Mouse (Mus musculus) spleen, postnatal 10 days (tissue): ENCODE measurements around the gene Drd5.

Experiments
- DNase-seq, 2 experiments: peaks; one replicate each; pipeline ENCODE4 v3.0.0; 2021 to 2022; ENCODE audit warnings: low spot score in 2 of 2

Drd5 gene

GRCm38 (mm10) chr5:38350351-38350929 lies 31.3 kb downstream of the Drd5 start:
- no peak for DNase-seq

- no peak for DNase-seq
Measured at GRCm38 (mm10) chr5:38356927-38357326, 37.8 kb downstream of the Drd5 start.

GRCm38 (mm10) chr5:38359716-38360115 lies 40.5 kb downstream of the Drd5 start:
- no peak for DNase-seq

DNA sequence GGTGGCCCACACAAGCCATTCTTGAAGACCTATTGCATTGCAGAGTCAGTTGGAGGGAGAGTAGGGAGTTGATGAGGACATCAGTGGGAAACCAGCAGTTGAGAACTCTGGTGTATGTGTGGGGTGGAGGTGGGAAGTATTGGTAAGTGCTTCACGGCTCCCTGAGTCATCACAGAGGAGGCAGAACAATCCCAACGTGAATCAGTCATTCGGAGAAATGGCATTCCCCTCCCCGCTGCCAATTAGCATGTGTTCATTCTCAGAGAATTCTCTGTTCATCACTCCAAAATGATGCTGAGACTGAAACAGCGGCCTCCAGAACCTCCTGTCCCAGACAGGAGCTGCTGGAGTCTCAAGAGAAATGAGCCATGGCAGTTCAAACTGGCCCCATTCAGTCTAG lies 45.2 kb downstream of the Drd5 start:
- no peak for DNase-seq

GRCm38 (mm10) chr5:38365521-38365920 lies 46.4 kb downstream of the Drd5 start:
- DNase-seq = no peak

DNA sequence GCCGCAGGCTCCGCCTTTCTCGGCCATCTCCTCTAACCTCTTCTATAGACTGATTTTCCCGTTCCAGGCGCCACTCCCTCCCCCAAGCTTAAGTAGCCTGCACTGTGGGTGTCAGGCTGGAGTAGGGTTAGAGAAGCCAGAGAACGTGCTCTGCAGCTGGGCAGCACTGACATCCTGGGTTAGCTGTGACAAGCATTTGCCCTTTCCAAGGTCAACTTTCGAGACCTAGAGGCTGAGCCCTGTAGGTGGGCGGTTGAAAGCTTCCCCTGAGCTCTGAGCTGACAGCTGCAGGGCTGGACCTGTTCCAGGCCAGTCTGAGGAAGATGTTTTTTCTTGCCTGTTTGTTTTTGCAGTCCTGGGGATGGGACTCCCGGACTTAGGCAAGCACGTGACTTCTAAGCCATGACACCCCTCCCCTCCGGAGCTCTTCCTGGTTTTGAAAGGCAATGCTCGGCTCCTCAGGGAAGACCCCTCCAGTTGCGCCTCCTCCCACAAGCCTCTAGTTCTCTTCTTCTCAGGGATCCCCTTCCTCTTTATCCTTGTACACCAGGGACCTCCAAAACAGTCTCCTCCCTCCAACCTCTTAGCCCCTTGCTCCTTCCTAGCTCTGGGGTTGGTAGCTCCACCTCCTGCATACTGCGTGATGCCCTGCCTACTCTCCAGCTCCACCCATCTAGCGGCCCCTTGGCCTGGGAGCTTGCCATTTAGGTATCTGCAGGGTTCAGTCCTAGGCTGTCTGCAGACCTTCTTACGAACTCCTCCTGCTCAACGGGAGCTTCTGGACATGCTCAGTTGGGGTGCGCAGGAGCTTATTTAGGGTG lies 47.7 kb downstream of the Drd5 start:
- DNase-seq = peak in 1 of 2 experiments; percentile 18

GRCm38 (mm10) chr5:38371308-38371707 lies 52.1 kb downstream of the Drd5 start:
- DNase-seq = no peak
